Mouse (Mus musculus): ENCODE measurements around the gene Gm572.

DNA sequence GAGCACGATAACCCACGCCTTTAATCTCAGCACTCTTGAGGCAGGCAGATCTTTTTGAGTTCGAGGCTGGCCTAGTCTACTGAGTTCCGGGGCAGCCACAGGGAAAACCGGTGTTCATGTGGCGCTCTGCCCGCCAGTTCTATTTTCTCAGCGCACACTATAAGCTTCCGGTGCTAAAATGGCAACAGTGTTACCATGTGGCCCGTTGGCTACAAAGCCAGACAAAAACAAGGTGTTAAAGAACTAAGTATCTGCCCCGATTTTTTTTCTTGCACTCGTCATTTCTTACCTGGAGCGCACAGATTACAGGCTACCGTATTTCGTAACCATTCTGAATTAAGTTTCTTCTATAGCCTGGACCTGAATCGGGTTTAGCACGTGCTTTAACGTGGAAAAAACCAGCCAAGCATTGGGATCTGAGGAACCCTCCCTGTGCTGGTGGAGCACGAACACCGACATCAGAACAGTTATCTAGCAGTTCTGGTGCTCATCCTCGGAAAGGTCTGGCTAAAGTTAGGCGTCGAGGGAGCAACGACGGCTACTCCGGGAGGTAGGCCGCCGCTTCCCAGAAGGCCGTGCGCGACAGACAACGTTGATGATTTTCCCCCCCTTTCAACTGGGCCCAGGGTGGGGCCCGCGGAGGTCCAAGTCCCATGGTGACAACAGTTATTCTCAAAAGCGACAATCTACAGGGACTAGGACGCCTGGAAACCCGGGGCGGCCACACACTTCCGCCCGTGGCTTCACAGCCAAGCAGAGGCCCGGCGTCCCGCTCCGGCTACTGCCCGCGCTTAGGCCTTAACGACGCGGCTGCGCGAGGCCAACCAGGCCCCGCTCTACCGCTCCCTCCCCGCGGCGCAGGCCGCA lies 17.1 kb upstream of the Gm572 start:
- no peak for TF ChIP-seq CTCF (IDR thresholded peaks at IDR 0.05)
- TF ChIP-seq EP300 (IDR thresholded peaks at IDR 0.05), result no peak

Measured in lung, postnatal 0 days (tissue).